Mouse (Mus musculus) activated CD4-positive, CD25-positive, alpha-beta regulatory T cell (primary cell): ENCODE measurements around the gene Snapin. TPM values are rescaled to one million over a fixed set of nuclear protein-coding genes. Genes with fewer than 3 reads are reported as not detected.

Source experiments
- polyA plus RNA-seq, 2 experiments: library from polyadenylated mRNA; unstranded; fragments of 100-300 nt; shearing (Covaris generic); gene quantifications; one replicate each; pipeline ENCODE4 v1.2.1; 2017

Gene Snapin
- 10 to 100 TPM; 96.3 to 96.9 TPM for polyA plus RNA-seq

GRCm38 (mm10) chr3:90490696-90491256, at the start of gene Snapin:
Snapin (minus strand) TSS chr3:90491033.

GRCm38 (mm10) chr3:90537141-90537904, 46.5 kb upstream of the Snapin start, which contains the start of gene S100a16:
S100a16 (plus strand) TSS chr3:90537254.

GRCm38 (mm10) chr3:90526580-90526979, 35.7 kb upstream of the Snapin start, which contains the start of gene S100a14:
S100a14 (plus strand) TSS chr3:90526856.

GRCm38 (mm10) chr3:90513796-90514590, 23.2 kb upstream of the Snapin start, which contains the start of the genes S100a1 and S100a13:
S100a1 (minus strand) TSS chr3:90514392.
S100a13 (plus strand) TSS chr3:90514435.

GRCm38 (mm10) chr3:90508950-90509746, 18.3 kb upstream of the Snapin start, which contains the start of gene Chtop:
Chtop (minus strand) TSS chr3:90509498.

GRCm38 (mm10) chr3:90475831-90476611, 14.8 kb downstream of the Snapin start, which contains the start of gene Ilf2:
Ilf2 (plus strand) TSS chr3:90476126.

GRCm38 (mm10) chr3:90465686-90466310, 25.0 kb downstream of the Snapin start, which contains the start of gene Npr1:
Npr1 (minus strand) TSS chr3:90465866.

Other genes with a start within 250 kb of the Snapin start
- not detected for gene Creb3l4, start 247.5 kb downstream of the Snapin start, polyA plus RNA-seq
- gene Slc39a1, start 242.9 kb downstream of the Snapin start, polyA plus RNA-seq: 1 to 10 TPM; 3.1 to 3.9 TPM
- 10 to 100 TPM; 84.5 to 85.4 TPM for gene Crtc2, start 236.9 kb downstream of the Snapin start, polyA plus RNA-seq
- gene Dennd4b, start 225.8 kb downstream of the Snapin start, polyA plus RNA-seq: 10 to 100 TPM; 22.4 to 43.4 TPM
- 10 to 100 TPM in 1 of 2 experiments, 1 to 10 TPM in 1; 9.1 to 13.3 TPM for gene Gatad2b, start 197.9 kb downstream of the Snapin start, polyA plus RNA-seq
- gene Slc27a3, start 101.1 kb downstream of the Snapin start, polyA plus RNA-seq: under 1 TPM in 1 of 2 experiments, not detected in 1; 0.64 TPM
- 10 to 100 TPM; 18.3 to 32.8 TPM for gene Ints3, start 57.4 kb downstream of the Snapin start, polyA plus RNA-seq
- gene Npr1, start 25.2 kb downstream of the Snapin start, polyA plus RNA-seq: under 1 TPM in 1 of 2 experiments, not detected in 1; 0.43 TPM
- gene Ilf2, start 14.9 kb downstream of the Snapin start, polyA plus RNA-seq: 10 to 100 TPM; 74.7 to 96.6 TPM
- 100 to 1,000 TPM; 147 to 160 TPM for gene Chtop, start 18.5 kb upstream of the Snapin start, polyA plus RNA-seq
- gene S100a1, start 23.4 kb upstream of the Snapin start, polyA plus RNA-seq: 1 to 10 TPM; 4.4 to 6.8 TPM
- 100 to 1,000 TPM; 192 to 245 TPM for gene S100a13, start 23.4 kb upstream of the Snapin start, polyA plus RNA-seq
- under 1 TPM in 1 of 2 experiments, not detected in 1; 0.68 TPM for gene S100a14, start 35.8 kb upstream of the Snapin start, polyA plus RNA-seq
- gene S100a16, start 46.2 kb upstream of the Snapin start, polyA plus RNA-seq: not detected
- gene S100a3, start 69.5 kb upstream of the Snapin start, polyA plus RNA-seq: 1 to 10 TPM; 2.0 to 2.8 TPM
- gene S100a2, start 99.2 kb upstream of the Snapin start, polyA plus RNA-seq: 1 to 10 TPM in 1 of 2 experiments, under 1 TPM in 1; 0.63 to 1.9 TPM
- gene Gm42674, start 110.9 kb upstream of the Snapin start, polyA plus RNA-seq: not detected
- 100 to 1,000 TPM in 1 of 2 experiments, 10 to 100 TPM in 1; 94.8 to 925 TPM for gene S100a4, start 112.7 kb upstream of the Snapin start, polyA plus RNA-seq
- gene S100a5, start 117.5 kb upstream of the Snapin start, polyA plus RNA-seq: not detected
- 1,000 to 10,000 TPM in 1 of 2 experiments, 100 to 1,000 TPM in 1; 298 to 1,210 TPM for gene S100a6, start 121.8 kb upstream of the Snapin start, polyA plus RNA-seq
- not detected for gene S100a7a, start 163.0 kb upstream of the Snapin start, polyA plus RNA-seq
- gene S100a8, start 177.9 kb upstream of the Snapin start, polyA plus RNA-seq: under 1 TPM in 1 of 2 experiments, not detected in 1; 0.88 TPM
- under 1 TPM in 1 of 2 experiments, not detected in 1; 0.33 TPM for gene S100a9, start 204.7 kb upstream of the Snapin start, polyA plus RNA-seq
- not detected for gene Pglyrp4, start 235.9 kb upstream of the Snapin start, polyA plus RNA-seq